Mouse (Mus musculus) testis, postnatal 14 days (tissue): ENCODE results near the gene Zscan5b.
A peak's percentile ranks its signal among the peaks of the same experiment; 100 is the strongest.
"Not testable (repeated sequence)": the region's sequence is repeated elsewhere in the genome, so short reads cannot be mapped to it uniquely, and the experiment has no call there.

ENCODE experiments used
- DNase-seq: peaks from one replicate; pipeline ENCODE4 v3.0.0; 2021; ENCODE audit warnings: low spot score

The Zscan5b gene

DNA sequence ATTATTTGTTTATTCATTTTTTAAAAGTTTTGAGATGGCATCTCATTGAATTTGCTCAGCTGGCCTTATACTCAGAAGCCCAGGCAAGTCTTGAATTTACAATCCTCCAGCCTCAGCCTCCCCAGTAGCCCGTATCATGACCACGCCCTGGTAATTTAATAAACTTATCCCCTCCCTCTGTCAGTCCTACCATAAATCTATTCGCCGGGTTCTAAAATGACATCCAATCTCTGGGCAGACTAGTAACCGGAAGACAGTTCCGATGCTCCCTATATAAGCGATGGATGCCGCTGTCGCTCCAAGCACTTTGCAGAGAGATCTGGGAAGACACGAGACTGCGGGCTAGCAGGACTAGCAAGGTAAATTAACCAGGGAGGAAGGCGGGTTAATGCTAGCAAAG is at the start of gene Zscan5b:
Gene Zscan5b (plus strand): TSS at position 301 of the 400 bp plus-strand sequence.
- no peak for DNase-seq

DNA sequence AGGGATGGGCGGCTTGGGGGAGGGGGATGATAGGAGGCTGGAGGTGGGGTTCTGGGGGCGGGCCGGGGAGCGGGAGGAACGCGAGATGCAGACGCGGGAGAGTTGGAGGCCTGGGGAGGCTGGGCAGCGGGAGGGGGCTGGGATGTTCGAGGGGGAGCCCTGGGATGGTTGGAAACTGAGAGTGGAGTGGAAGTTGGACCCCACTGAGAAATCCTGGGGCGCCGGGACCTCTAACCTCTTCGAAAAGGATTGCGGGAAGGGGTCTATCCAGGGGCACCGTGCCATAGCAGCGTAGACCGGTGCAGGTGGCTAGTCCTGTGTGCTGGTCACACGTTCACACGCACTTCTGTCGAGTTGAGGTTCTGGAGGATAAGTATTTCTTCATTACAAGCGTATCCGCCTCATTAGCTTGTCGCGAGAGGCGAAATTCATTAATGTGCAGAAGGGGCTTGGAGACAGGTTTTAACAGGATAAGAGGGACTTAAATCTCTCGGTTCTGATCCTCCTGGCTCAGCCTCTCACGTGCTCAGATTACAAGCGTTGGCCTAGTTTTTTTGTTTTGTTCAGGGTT is 49.3 kb upstream of the Zscan5b start:
- no peak for DNase-seq

DNA sequence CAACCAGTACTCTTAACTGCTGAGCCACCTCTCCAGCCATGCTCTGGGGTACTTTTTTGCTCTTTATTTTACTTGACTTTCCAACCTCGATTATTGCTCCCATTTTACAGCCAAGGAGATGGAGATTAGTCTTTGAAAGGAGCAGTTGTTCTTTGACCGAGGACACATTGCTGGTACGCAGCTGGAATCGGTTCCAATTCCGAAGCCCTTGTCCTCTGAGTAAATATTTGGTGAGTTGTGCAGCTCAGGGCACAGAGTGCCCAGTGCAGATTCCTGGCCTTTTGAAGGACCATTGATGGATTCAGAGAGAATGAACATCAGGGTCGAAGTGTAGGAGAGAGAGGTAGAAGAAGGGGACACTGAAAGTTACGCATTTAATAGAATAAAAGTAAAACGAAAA is 48.2 kb upstream of the Zscan5b start:
- no peak for DNase-seq

DNA sequence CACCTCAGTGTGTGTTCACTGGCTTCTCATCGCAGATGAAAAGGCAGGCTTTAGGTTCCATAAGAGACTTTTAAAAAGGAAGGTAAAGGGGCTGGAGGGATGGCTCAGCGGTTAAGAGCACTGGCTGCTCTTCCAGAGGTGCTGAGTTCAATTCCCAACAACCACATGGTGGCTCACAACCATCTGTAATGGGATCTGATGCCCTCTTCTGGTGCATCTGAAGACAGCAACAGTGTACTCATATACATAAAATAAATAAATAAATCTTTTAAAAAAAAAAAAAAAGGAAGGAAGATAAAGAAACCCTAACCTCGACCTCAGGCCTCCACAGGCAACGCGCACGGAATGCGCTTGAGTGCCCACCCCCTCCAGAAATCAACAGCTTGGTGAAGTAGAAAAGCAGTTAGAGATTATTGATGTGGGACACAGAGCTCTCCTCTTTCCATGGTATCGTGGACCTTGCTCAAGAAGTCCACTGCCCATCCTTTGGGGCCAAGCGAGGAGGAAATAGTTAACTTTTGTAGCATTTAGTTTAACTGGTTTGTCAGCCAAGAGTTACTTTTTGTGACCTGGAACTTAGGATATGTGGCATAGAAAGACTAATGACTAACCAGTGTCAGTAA is 47.6 kb upstream of the Zscan5b start:
- DNase-seq, result not testable (repeated sequence)

DNA sequence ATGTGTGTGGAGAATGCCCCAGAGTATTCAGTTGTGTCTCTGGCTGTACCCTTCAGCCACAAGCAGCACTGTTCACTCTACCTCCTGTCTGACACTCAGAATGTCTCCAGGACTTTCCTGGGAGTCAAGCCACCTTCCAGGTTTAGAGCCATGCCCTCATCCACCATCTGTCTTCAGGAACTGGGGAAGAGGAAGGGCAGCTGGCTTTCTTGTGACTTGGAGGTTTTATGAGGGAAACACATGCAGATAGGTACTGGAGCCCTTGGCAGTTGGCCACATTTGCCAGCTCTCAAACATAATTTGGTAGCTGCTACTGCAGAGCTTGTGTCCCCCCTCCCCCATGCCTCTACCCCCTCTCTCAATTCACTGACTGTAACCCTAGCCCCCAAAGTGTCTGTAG is 43.1 kb upstream of the Zscan5b start:
- DNase-seq, result no peak

DNA sequence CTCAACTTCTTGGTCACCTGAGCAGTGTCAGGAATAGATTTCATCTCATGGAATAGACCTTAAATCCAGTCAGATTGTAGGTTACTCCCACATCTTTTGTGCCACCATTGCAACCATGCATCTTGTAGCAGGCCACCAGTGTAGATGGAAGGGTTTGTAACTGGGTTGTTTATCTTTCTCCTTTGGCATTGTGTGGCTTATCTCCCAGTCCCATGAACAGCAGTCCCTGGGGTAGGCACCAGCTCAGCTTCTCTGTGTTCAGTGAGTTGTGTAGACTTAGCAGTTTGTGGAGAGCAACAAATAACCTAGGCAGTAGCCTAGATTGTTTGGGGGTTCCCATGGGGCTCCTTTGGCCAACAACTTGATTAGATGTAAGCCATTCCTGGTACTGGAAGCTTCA is 39.2 kb upstream of the Zscan5b start:
- DNase-seq, result no peak

DNA sequence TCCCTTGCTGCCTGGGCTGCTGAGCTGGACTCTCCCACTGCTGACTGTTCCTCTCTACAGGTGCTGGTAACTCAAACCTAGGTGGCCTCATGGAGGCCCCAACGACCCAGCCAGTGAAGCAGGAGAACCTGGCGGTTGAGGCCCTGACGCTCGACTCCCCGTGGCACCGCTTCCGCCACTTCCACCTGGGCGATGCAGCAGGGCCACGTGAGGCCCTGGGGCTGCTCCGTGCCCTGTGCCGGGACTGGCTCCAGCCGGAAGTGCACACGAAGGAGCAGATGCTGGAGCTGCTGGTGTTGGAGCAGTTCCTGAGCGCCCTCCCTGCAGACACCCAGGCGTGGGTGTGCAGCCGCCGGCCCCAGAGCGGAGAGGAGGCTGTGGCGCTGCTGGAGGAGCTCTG is 38.3 kb upstream of the Zscan5b start:
- no peak for DNase-seq

DNA sequence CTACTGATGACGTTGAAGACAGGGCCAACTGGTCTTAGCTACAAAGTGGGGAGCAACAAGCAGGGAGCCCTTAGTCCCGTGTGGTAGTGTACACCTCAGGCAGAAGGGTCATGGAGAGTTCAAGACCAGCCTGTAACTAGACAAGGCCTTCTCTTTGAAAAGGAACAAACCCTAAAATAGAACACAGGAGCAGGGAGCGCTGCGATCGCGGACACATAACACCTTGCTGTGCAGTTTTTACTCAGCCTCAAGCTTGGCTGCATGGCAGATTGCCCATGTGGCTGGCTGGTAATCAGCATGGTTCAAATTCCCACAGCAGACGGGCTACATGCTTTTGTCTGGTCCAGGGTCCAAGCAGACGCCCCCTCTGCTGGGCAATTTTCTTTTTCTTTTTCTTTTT is 37.6 kb upstream of the Zscan5b start:
- DNase-seq, result no peak

DNA sequence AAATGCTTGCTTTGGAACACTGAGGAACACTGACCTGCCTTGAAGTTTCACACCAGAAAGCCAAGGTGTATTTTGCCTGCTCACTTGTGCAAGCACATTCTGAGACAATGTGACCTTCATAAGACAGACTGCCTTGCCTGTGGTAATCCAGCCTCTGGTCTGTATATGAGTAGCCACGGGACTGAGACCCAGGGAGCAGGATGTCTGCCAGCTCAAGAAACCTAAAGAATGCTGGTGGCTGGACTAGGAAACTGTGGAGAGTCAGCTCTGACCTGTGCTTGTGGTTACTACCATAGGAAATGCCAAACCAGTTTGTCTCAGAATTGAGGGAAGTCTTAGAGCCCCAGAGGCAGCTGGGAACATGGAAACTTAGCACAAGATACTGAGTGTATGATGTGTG is 36.7 kb upstream of the Zscan5b start:
- no peak for DNase-seq

DNA sequence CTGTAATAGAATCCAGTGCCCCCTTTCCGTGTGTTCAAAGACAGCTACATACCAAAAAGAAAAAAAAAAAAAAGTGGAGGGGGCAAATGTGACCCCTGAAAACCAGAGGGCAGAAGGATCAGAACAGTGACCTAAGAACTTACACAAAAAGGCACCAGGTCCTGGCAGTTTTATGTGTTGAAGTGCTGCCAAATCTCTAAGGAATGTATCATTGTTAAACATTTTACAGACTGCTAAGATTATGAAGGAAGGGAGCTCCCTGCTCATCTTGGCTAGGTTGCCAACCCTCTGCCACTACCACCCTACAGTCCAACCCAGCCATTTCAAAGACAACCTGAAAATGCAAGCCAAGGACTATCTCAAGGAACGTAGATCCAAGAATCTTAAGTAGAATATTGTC is 35.9 kb upstream of the Zscan5b start:
- no peak for DNase-seq

DNA sequence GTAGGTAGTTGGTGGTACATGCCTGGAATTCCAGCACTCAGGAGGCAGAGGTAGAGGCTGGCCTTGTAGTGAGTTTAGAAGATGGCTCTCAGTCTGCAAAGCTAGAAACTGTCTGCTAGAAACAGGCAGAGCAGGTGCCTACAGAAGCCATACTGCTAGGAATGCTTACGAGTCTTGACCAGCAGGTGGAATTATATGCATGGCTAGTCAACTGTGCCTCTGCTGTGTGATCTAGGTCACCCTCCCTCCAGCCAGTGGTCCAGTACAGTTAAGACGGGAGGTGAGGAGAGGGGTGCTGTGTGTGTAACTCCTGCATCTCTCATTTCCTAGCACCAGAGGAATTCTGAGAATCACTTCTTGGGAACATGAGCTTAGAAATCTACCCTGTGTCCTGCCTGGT is 35.3 kb upstream of the Zscan5b start:
- no peak for DNase-seq

DNA sequence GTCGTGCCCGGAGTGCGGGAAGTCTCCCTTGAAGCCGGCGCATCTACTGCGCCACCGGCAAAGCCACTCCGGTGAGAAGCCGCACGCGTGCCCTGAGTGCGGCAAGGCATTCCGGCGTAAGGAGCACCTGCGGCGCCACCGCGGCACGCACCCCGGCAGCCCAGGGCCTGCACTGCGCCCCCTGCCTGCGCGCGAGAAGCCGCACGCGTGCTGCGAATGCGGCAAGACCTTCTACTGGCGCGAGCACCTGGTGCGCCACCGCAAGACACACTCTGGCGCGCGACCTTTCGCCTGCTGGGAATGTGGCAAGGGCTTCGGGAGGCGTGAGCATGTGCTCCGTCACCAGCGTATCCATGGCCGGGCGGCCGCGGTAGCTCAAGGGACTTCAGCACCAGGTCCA is 32.5 kb upstream of the Zscan5b start:
- DNase-seq, result peak; percentile 57

DNA sequence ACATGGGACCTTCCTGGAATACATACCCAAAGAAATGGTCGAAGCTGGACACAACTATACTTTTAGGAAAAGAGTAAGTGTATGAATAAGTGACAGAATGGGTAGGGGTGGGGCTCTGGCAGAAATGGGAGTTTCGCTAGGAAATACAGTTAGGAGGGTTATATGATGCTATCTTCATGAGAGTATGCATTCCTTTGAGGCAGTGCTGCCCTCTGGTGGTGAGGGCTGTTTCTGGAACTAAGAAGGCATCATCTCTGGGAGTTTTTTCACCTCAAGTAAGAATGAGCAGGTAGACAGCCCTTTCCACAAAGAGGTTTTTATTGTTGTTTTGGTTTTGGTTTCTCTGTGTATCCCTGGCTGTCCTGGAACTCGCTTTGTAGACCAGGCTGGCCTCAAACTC is 30.7 kb upstream of the Zscan5b start:
- peak; percentile 51 for DNase-seq

DNA sequence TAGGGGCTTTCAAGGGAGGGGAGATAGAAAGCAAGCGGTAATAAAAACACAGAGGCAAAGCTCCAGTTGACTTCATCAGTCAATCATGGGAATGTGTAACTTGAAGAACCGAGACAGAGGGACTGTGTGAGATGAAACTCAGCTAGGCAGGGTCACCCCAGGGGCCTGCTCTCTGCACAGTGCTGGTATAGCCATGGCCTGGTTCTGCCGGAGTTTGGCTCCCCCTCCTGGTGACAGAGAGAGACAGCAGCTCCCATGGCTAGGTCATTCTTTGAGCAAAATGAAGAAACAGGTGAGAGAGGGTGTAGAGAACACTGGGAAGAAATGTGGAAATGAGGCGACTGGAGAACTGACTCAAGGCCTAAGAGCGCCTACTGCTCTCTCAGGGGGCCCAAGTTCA is 27.9 kb upstream of the Zscan5b start:
- peak; percentile 39 for DNase-seq

DNA sequence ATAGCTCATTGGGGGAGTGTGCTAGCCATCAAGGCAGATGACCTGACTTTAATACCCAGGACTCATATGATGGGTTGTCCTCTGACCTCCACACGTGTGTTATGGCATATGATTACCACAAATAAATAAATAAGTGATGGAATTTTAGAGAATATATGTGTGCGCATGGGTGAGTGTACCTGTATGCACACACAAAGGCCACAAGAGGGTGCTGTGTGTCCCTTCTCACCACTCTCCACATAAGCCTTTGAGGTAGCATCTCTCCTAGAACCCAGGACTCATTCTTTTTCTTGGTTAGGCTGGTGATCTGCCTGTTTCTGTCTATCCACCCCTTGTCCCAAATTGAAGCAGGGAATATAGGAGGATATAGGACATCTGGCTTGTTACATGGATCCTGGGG is 26.3 kb upstream of the Zscan5b start:
- DNase-seq, result no peak

DNA sequence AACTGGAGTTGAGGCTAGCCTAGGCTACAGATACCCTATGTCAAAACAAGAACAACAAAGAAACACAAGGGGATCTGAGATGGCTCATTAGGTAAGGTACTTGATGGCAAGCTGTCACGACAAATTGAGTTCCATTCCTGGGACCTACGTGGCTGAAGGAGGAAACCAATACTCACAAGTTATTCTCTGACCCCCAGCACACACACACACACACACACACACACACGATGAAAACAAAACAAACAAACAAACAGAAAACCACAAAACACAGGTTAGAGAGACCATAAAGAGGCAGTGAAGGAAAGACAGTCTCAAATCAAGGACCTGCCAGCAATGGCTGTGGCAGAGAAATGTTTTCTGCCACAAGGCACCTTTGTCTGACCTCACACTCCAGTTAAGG is 25.3 kb upstream of the Zscan5b start, which contains the start of gene Galp:
Gene Galp (plus strand): TSS at position 301 of the 400 bp plus-strand sequence.
- DNase-seq, result no peak

DNA sequence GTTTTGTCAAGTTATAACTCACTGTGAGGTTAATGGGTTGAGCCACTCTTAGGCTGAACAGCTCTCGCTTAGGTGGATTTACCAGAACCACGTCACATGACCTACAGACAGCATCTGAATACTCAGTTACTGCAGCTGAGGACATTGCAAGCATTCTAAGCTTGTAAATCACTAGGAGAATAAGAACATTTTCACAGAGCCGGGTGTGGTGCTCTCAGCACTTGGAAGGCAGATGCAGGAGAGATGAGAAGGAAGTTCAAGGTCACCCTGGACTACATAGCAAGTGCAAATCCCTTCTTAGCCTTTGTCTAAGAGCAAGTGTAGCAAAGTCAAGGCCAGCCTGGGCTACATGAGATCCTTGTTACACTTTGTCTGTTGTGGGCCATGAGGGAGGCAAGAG is 17.9 kb upstream of the Zscan5b start:
- peak; percentile 16 for DNase-seq

DNA sequence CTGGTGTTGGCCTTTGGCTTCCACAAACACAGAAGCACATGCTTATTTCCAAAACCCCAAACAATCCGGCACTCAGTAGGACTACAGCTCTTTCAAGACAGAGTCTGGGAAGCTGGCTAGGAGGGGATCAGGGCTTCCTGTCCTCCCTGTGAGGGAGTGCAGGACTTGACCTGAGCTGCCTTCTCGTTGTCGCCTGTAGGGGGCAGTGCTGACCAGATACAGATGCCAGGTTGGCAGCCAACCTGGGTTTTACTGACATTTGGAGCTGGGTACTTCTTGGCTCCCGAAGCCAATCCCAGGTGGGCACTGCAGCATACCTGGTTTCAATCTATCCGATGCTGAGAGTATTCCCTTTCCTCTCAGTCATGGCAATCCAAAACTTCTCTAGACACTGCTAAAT is 8.9 kb upstream of the Zscan5b start:
- DNase-seq, result peak; percentile 46

DNA sequence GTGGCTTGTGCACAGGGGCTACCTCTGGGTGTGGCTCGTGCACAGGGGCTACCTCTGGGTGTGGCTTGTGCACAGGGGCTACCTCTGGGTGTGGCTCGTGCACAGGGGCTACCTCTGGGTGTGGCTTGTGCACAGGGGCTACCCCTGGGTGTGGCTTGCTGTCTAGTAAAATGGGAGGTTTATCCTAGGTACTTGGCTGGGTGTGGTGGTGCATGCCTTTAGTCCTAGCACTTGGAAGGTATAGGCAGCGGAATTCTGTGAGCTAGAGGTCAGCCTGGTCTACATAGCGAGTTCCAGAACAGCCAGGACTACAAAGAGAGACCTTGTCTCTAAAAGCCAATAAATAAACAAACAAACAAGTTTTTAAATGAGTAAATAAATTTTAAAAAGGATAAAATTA is 7.4 kb upstream of the Zscan5b start:
- DNase-seq, result not testable (repeated sequence)

DNA sequence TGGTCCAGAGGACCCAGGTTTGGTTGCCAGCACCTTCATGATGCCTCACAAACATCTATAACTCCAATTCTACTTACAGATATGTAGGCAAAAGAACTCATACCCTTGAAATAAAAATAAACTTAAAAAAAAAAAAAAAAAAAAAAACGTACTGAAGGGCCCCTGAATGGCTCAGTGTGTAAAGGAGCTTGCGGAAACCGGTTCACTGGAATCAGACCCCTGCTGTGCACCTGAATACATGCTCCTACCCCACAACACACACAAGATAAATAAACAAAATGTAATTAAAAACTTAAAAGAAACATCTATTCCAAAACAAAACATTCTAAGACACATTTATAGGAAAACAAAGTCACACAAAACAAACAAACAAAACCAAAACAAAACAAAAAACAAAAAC is 1.9 kb upstream of the Zscan5b start:
- no peak for DNase-seq

DNA sequence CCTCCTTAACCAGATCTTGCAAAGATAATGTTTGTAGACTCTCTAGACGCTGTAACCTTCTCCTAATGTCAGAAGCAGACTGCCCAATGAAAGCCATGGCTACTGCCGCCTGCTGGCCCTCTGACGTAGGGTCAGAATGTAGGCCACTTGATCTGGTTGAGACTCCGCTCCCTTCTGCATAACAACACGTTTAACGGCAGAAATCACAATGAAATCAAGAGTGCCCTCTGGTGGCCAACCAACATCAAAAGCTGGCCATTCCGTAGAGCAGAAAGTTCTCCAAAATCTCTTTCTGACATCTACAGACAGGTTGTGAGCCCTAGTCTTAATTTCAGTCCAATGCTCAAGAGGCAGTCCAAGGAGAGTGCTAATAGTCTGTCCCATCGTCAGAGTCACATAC is 6.4 kb downstream of the Zscan5b start:
- not testable (repeated sequence) for DNase-seq

DNA sequence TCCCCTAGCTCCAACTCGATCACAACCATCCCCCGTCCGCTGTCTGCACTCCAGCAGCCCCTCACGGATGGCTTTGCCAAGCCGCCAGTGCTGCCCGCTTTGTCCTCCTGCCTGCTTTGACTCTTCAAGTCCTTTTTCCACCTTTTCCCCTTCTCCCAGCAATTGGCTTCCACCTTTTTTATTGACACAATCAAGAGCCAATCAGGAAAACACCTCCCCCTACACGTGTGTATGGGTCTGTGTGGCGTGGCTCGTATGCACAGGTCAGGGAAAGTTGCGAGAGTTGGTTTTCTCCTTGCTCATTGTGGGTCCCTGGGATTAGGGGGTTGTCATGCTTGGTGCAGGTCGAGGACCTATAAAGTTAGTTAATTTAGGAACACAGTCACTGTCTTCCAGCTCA is 17.7 kb downstream of the Zscan5b start:
- DNase-seq, result peak; percentile 17

DNA sequence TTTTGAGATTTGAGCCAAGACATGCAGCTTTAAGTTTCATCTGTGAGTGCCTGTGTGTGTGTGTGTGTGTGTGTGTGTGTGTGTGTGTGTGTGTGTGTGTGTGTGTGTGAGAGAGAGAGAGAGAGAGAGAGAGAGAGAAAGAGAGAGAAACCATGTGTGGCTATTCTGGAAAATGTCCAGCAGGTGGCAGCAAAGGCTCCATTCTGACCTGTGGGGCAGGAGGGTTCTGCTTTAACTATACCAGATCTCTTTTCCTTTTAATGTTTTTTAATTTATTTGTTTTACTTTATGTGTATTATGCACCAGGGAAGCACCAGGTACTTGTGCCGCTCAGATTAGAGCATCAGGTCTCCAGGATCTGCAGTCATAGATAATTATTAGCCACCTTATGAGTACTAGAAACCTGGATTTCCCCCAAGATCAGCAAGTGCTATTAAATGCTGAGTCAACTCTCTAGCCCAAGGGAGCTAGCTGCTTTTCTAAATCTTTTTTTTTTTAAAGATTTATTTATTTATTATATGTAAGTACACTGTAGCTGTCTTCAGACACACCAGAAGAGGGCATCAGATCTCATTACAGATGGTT is 18.9 kb downstream of the Zscan5b start:
- DNase-seq, result peak; percentile 17
